Mouse (Mus musculus) heart, postnatal 25 days (tissue): ENCODE measurements around the gene Ints14. TPM values are rescaled to one million over a fixed set of nuclear protein-coding genes. Genes with fewer than 3 reads are reported as not detected.
"Not testable (repeated sequence)": the region's sequence is repeated elsewhere in the genome, so short reads cannot be mapped to it uniquely, and the experiment has no call there.

Source experiments
- DNase-seq: peaks from one replicate; pipeline ENCODE4 v3.0.0; 2022; ENCODE audit warnings: low spot score
- intact Hi-C: fragments of 180-260 bp; cut with DNase I; formaldehyde crosslinking; loops from one replicate; pipeline ENCODE4 v1.15.1; 2025
- total RNA-seq, 2 experiments: library from RNA; stranded (reverse); gene quantifications; 2 replicates each; pipeline ENCODE4 v1.2.3; 2021

Ints14 gene
- total RNA-seq, 2 experiments from 2014 or later = 16.1 to 16.4 TPM

DNA sequence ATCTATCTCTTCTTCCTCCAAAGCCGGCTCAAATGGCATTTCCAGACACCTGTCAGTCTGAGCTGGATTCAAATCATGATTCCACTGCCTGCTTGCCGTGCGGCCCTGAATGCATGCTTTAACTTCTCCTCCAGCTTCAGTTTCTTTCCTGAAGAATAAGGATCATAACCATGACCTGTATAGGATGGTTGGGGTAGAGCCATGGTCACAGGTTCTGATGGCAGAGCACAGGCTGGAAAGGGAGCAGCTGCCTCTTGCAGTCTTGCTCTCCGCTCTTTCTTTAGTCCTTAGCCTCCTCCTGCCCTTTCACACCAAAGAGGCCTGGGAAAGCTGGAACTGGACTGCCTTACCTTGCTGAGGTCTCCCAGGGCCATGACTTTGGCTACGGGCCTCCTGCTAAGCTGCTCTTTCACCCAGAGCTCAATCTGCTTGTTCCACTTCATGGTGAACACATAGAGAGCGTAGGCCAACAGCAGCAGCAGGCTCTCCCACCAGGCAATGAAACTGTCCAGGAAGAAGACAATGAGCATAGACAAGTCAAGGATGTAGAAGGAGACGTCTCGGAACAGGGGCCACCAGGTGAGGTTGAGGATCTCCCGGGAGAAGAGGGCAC lies 13.1 kb upstream of the Ints14 start:
- intact Hi-C loops = no loop called here
- no peak for DNase-seq

DNA sequence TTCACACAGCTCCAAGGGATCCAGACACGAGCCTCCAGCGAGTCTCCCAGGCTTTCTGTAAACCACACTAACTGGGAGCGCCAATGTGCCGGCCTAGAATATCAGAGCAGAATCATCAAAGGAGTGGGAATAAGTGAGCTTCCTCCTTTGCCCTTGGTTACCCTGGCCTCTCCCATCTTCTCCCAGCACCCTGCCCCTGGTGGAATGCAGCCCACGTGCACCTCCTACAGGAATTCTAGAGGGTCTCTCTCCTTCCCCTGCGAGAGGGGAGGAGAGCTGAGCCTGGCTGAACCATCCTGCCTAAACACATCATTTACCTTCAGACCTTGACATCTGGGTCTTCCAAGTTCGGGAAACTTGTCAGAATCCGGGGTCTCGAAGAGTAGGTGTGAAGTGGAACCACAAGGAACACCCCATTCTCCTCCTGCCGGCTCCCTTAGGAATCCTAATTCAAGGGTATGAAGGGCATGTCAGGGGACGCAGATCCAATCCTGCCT lies 9.5 kb upstream of the Ints14 start, which contains the start of gene Slc24a1:
Gene Slc24a1 (minus strand): TSS at position 447 of the 497 bp plus-strand sequence.
- DNase-seq = no peak
- intact Hi-C loops = no loop called here

GRCm38 (mm10) chr9:64952055-64952454 lies 8.7 kb upstream of the Ints14 start:
- intact Hi-C loops = no loop called here

DNA sequence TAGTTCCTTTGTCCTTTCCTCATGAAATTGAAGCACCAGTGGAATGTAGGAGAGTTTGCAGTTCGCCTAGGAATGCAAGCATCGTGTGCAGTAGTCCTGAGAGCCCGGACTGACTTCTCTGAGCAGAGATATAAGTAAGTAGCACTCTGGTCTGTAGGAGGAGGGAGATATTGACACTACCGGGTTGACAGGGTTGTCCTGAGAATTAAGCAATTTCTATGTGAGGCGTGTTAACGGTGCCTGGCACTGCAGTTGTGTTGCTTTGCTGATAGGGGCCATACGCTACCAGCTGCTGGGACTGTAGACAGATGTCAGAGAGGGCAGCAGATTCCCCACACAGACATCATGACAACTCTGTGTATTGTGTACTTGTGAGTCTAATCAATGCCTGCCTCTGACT lies 7.5 kb upstream of the Ints14 start:
- no peak for DNase-seq
- intact Hi-C loops = no loop called here

More at GRCm38 (mm10) chr9:64952055-64952454, 8.7 kb upstream of the Ints14 start:
- no peak for DNase-seq

DNA sequence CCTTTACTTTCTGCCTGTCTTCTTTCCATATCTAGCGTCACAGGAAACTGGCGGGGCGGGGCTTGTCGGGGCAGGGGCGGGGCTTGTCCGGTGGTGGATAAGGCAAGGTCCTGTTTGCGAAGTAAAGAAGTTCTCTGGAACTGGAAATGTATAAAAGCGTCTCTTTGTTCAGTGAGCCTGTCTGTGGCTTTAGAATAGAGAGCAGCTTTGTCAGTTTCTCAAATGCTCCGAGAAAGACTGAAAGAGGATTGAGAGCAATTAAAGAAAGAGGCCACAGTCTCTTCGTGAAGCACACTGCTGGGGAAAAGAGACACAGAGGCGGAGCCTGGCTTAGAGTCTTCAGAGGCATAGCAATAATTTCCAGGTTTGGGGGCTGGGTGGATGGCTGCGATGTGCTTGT lies 4.4 kb upstream of the Ints14 start:
- DNase-seq = no peak
- intact Hi-C loops = no loop called here

DNA sequence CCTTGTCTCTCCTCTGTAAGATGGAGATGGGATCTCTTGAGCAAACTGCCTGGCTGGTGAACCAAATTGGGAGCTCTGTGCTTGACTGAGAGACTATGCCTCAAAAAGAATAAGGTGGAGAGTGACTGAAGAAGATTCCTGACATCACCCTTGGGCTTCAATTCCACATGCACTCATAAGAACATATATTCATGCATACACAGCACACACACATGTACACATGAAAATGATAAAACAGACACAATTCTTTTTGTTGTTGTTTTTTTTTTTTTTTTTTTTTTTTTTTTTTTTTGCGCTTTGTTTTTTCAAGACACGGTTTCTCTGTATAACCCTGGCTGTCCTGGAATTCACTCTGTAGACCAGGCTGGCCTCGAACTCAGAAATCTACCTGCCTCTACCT lies 3.4 kb upstream of the Ints14 start:
- intact Hi-C loops = no loop called here
- no peak for DNase-seq

GRCm38 (mm10) chr9:64960978-64961320 lies 244 bp downstream of the Ints14 start:
- no peak for DNase-seq
- intact Hi-C loops = loop anchor here (2.0 kb wide), 1 partner anchor 182 kb away; no protein-coding TSS in a partner anchor

DNA sequence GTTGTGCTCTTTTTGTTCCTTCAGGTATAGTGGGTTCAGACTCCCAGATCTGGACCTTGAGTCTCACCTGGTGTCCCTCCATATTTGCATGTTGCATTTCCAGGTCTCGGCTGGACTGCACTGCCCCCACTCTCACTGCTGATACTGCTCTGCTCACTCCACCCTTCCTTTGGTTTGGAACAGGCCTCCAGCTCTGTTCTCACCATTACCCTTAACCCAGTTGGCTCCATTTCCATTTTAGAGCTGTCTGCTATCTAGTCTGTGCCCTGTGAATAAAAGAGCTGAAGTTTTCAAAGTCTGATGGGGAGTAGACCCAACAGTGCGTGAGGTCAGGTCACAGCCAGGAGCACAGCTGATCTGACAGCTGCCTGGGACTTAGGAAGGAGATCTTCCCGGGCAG lies 19.8 kb downstream of the Ints14 start:
- no peak for DNase-seq
- intact Hi-C loops = no loop called here

DNA sequence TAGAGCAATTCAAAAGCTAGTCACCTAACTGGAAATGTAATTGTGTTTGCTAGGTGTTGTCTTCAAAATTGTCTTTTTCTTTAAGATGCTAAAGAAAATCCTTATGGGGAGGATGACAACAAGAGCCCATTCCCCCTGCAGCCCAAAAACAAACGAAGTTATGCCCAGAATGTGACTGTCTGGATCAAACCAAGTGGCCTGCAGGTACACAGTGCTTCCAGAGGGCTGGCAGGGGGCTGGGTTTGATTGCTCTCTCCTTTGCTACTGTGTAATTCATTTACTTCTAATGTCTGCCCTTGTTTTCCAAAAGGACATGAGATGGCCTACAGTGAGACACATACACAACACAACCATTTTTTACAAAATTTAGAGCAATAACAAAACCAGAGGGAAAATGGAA lies 21.2 kb downstream of the Ints14 start:
- intact Hi-C loops = no loop called here
- DNase-seq = no peak

GRCm38 (mm10) chr9:64985037-64985794 lies 24.5 kb downstream of the Ints14 start:
- intact Hi-C loops = no loop called here
- DNase-seq = no peak

DNA sequence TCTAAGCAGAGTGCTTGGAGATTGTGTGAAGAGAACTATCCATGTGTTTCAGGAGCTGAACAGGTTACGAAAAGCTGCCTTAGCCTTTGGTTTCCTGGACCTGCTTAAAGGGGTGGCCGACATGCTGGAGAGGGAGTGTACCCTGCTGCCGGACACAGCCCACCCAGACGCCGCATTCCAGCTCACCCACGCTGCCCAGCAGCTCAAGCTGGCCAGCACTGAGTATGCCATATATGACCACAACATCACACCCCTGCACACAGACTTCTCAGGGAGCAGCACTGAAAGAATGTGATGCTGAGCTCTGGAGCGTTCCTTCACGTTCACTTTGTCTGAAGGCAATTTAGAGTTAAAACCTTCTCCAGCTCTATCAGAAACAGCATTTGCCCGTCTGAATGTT lies 25.1 kb downstream of the Ints14 start:
- DNase-seq = no peak
- intact Hi-C loops = no loop called here

DNA sequence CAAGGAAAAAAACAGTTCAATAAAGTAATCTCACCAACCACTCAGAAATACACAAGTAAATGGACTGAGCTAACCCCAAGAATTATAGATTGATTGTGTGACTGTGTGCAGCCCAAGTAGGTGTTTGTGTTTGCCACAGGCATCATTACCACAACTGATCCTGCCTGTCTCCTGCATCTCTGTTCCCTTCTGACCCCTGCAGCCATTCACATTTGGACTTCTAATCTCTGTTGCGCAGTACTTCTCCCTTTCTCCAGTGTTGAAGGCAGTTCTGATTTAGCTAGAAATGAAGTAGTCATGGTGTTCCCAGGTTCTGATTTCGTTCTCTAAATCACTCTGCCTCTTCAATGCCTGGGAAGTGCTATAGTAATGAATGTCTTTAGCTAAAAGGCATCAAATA lies 26.9 kb downstream of the Ints14 start:
- intact Hi-C loops = no loop called here
- DNase-seq = no peak

DNA sequence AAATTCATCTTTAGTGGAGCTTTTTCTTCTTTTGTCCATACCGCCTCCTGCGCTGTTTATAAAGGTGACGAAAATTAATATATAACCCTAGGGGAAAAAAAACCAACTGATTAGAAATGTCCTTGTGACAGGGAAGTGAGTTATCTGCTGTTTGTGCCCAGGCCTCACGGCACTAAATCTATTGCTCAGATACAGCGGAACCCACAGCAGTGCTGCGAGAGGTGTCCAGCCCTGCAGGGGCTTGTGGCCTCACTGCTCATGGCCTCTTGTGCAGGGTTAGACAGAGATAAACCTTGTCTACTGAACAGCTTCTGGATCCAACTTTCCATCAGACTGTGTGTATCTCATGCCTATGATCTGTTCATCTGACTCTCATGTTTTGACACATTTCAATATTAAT lies 27.7 kb downstream of the Ints14 start:
- DNase-seq = no peak
- intact Hi-C loops = no loop called here

DNA sequence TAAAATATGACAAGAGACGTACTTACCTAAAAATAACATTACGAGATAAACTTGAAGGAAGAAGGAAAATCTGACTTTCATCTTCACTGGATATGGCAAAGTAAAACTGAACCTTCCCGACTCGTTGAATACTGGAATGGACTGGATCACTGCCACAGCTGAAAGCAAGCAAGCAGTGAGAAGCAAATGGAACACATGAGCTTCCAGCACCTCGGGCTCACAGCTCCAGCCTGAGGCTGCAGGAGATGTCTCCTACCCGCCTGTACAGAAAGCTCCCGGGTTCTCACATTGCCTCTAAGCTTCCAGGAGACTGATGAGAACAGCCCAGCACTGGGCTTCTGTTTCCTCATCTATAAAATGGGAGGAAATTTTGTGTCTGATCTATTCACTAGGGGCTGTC lies 29.6 kb downstream of the Ints14 start:
- no peak for DNase-seq
- intact Hi-C loops = no loop called here

DNA sequence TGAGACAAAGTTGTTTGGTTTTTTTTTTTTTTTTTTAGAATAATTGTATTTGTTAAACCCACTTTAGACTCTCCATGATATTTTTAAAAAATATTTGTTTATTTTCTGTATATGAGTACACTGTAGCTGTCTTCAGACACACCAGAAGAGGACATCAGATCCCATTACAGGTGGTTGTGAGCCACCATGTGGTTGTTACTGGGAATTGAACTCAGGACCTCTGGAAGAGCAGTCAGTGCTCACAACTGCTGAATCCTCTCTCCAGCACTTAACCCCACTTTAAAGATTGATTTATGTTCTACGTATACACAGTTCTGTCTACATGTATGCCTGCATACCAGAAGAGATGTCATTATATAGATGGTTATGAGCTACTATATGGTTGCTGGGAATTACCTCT lies 34.8 kb downstream of the Ints14 start:
- intact Hi-C loops, DNase-seq: not testable (repeated sequence)

GRCm38 (mm10) chr9:65001481-65001880 lies 40.8 kb downstream of the Ints14 start:
- intact Hi-C loops = no loop called here
- no peak for DNase-seq

- no peak for DNase-seq
- intact Hi-C loops = no loop called here
Measured at GRCm38 (mm10) chr9:65005737-65006136, 45.0 kb downstream of the Ints14 start.

DNA sequence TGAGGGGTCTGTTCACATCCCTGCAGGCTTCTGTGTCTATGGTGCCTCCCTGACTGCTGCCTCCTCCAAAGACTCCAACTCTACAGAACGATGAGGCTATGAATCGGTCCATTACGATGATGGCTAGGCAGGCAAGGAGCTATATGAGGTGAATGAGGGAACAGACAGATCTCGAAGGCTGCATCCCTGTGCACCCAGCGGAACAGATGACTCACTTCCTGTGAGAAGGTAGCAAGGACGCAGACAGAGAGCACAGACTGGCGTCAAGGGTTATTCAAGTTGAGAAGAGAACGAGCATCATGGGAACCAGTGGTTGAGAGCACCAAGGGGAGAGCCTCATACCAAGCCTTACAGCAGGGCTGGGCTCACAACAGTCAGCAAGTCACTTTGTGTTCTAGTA lies 49.9 kb downstream of the Ints14 start:
- intact Hi-C loops = no loop called here
- no peak for DNase-seq

DNA sequence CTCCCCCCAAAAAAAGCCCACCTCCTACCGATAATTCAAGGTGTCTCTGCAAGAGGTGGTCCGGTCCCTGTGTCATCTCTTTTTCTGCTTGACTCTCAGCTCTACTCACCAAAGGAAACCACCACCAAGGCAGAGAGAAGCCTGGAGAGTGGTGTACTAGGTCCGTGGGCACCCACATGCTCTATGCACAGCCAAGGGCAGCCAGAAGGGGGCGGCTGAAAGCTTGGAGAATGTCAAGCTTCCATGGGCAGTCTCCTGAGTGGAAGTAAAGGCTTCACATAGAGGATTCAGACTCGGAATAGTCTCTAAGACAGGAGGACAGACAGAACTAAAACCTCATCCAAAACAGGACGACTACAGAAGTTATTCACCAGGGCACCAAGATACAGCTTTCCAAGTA lies 50.6 kb downstream of the Ints14 start:
- intact Hi-C loops = no loop called here
- no peak for DNase-seq

GRCm38 (mm10) chr9:65015461-65016222 lies 54.9 kb downstream of the Ints14 start:
- intact Hi-C loops = no loop called here
- no peak for DNase-seq
